Mouse (Mus musculus) CD4-positive, CD25-positive, alpha-beta regulatory T cell, adult 4 months (primary cell): Measurements from ENCODE around the gene Olfr1472. TPM values are rescaled to one million over a fixed set of nuclear protein-coding genes. Genes with fewer than 3 reads are reported as not detected.
"Not testable (repeated sequence)": the region's sequence is repeated elsewhere in the genome, so short reads cannot be mapped to it uniquely, and the experiment has no call there.

Source experiments
- ATAC-seq: one replicate; pipeline ENCODE4 v1.8.0; 2017
- polyA plus RNA-seq, 2 experiments: library from polyadenylated mRNA; unstranded; fragments of 100-300 nt; shearing (Covaris generic); gene quantifications; one replicate each; pipeline ENCODE4 v1.2.1; 2017

Olfr1472 gene
- polyA plus RNA-seq = not detected

DNA sequence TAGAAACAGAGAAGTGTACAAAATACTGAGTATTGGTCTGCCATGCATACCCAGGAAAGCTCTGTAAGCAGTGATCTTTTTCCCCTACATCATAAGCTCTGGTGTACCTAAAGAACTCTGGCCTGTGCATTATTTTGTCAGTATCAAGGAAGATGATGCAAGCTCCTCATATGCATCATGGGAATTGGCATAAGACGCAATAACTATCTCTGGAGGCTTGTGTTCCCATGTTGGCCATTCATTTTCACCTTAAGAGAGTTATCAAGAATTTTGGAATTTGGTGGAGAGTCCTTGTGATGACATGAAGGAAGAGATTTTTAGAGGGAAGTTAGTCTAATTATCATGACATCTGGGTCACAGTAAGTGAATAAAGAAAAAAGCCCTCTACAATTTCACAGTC is at the start of gene Olfr1472:
Gene Olfr1472 (minus strand): TSS at position 101 of the 400 bp plus-strand sequence.
- ATAC-seq = no peak

GRCm38 (mm10) chr19:13500246-13500645 is 44.4 kb upstream of the Olfr1472 start, which contains the start of gene Olfr1477:
Gene Olfr1477 (plus strand): TSS chr19:13500546.
- no peak for ATAC-seq

- ATAC-seq = no peak
Measured at GRCm38 (mm10) chr19:13480096-13480495, 24.2 kb upstream of the Olfr1472 start, which contains the start of gene Olfr1475. Gene Olfr1475 (minus strand): TSS chr19:13480196.

DNA sequence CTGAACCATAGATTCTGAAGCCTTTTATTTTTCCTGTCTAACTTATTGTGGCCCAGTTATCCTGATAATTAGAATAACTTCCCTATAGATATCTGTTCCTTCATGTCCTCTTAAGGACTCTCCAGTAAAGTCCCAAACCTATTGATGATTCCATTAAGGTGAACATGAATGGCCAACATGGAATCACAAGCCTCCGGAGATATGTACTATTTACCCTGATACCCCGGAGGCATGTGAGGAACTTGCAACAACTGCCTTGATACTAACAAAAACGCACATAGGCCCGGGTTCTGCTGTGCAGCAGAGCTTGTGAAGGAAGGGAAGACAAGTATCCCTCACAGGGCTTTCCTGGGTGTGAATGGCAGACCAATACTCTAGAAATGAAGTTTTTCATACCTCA is 13.4 kb upstream of the Olfr1472 start, which contains the start of gene Olfr1474:
Gene Olfr1474 (plus strand): TSS at position 301 of the 400 bp plus-strand sequence.
- not testable (repeated sequence) for ATAC-seq

- ATAC-seq = not testable (repeated sequence)
Measured at GRCm38 (mm10) chr19:13443109-13443508, 12.8 kb downstream of the Olfr1472 start, which contains the start of gene Olfr1471. Gene Olfr1471 (plus strand): TSS chr19:13443409.

- ATAC-seq = no peak
Measured at GRCm38 (mm10) chr19:13407549-13407948, 48.3 kb downstream of the Olfr1472 start, which contains the start of gene Olfr1469. Gene Olfr1469 (plus strand): TSS chr19:13407849.

Other genes starting within 250 kb of the Olfr1472 start
- gene Olfr1463, start 224.8 kb downstream of the Olfr1472 start, polyA plus RNA-seq = not detected
- gene Olfr1465, start 140.5 kb downstream of the Olfr1472 start, polyA plus RNA-seq = not detected
- gene Olfr1466, start 117.2 kb downstream of the Olfr1472 start, polyA plus RNA-seq = not detected
- gene Olfr1467, start 93.8 kb downstream of the Olfr1472 start, polyA plus RNA-seq = not detected
- not detected for gene Olfr1469, start 48.2 kb downstream of the Olfr1472 start, polyA plus RNA-seq
- gene Olfr1471, start 12.7 kb downstream of the Olfr1472 start, polyA plus RNA-seq = not detected
- not detected for gene Olfr1474, start 13.5 kb upstream of the Olfr1472 start, polyA plus RNA-seq
- not detected for gene Olfr1475, start 24.1 kb upstream of the Olfr1472 start, polyA plus RNA-seq
- gene Olfr1477, start 44.5 kb upstream of the Olfr1472 start, polyA plus RNA-seq = not detected
- gene Olfr1480, start 71.8 kb upstream of the Olfr1472 start, polyA plus RNA-seq = not detected
- not detected for gene Olfr1484, start 127.4 kb upstream of the Olfr1472 start, polyA plus RNA-seq
- gene Olfr1487, start 161.3 kb upstream of the Olfr1472 start, polyA plus RNA-seq = not detected
- under 1 TPM in 1 of 2 experiments, not detected in 1; 0.05 TPM for gene Olfr1489, start 175.5 kb upstream of the Olfr1472 start, polyA plus RNA-seq
- gene Olfr1490, start 195.0 kb upstream of the Olfr1472 start, polyA plus RNA-seq = not detected
- gene Olfr1491, start 241.2 kb upstream of the Olfr1472 start, polyA plus RNA-seq = under 1 TPM in 1 of 2 experiments, not detected in 1; 0.46 TPM